Mouse (Mus musculus) adrenal gland, adult 8-10 months (tissue): ENCODE results near the gene Rnf212b. TPM values are rescaled to one million over a fixed set of nuclear protein-coding genes. Genes with fewer than 3 reads are reported as not detected.
A peak's percentile ranks its signal among the peaks of the same experiment; 100 is the strongest.

Source experiments
- DNase-seq: peaks from one replicate; pipeline ENCODE4 v3.0.0; 2022
- total RNA-seq, 4 experiments: library from RNA; stranded (reverse); gene quantifications; 2 replicates each; pipeline ENCODE4 v1.2.4; 2022

The Rnf212b gene
- total RNA-seq, 4 experiments from 2014 or later: 0.77 to 1.7 (median 1.2) TPM

DNA sequence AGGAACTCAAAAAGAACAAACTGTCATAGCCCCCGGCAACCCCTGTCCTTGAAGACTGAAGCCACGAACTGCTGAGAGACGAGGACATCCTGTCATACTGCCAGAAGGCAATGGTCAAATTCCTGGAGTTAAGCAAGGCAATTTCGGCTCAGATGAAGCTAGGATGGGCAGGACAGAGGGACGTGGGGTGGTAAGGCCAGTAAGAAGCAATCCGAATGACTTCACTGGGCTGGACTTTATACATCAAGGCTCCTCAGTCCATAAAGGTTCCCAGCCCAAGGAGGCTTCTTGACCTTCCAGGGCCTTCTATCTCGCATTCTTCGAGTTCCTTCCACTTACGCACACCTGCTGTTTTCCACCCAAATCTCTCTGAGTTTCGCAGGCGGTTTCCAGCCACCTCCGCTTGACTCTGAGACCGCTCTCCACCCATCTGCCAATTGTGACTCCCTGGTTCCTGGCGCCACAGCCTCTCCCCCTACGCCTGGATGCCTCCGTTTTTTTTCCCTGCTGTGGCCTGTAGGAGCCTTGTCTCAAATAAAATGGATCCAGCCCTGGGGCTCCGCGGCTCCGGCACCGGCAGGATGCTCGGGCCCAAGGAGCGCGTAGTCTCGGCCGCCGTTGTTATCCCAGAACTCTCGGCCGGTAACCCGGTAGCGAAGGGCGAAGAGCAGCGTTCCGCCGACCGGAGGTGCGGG is 62.0 kb downstream of the Rnf212b start:
- no peak for DNase-seq

DNA sequence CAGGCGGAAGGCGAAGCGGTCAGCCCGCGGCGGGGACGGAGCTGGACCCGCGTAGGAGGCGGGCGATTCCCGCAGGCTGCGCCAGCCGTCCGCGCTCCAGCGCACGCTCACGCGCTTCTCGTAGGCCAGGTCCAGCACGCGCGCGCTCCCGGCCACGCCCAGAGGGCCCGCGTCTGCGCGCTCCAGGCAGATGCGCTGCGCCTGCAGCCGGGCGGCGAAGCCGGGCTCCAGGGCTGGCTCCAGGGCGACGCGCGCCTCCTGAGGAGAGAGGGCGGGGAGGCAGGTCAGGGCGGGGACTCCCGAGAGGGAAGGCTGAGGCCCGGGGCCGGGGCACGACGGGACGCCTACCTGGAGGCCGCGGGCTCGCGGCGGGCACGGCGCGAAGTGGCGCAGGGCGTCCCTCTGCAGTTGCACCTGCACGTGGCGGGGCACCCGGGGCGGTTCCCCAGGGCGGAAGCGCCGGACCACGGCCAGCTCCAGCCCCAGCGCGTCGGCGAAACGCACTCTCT is 62.7 kb downstream of the Rnf212b start:
- peak; percentile 90 for DNase-seq

DNA sequence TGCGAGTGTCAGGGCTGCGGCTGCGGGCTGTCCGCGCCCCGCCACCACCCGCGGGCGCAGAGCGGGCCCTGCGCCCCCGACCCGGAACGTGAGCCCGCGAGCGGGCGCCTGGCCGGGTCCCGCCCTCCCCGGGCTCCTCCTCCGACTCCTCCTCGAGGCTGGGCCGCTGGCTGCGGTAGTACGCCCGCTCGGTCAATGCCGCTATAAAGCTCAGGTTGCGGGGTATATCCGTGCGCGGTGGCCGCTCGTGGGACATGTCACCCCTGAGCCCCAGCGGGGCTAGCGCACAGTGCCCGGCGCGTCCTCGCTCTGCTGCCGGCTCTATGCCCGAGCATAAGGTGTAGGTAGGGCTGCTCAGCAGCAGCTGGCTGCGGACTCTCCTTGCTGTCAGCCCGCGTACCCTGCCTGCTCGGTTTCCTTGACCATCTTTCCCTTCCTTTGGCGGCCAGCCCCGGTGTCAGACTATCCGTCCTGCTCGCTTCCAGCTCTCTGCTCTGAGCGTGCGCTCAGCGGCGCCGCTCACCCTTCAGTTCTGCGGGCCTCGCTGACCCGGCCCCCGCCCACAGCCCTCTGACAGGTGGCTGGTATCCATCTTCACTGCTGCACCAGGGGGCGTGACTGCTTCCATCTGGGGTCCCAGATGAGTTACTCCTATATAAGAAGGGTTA is 63.2 kb downstream of the Rnf212b start, which contains the start of gene Ppp1r3e:
Gene Ppp1r3e, minus strand, starts transcription at position 503 of the 668 bp plus-strand sequence.
- peak; percentile 64 for DNase-seq

DNA sequence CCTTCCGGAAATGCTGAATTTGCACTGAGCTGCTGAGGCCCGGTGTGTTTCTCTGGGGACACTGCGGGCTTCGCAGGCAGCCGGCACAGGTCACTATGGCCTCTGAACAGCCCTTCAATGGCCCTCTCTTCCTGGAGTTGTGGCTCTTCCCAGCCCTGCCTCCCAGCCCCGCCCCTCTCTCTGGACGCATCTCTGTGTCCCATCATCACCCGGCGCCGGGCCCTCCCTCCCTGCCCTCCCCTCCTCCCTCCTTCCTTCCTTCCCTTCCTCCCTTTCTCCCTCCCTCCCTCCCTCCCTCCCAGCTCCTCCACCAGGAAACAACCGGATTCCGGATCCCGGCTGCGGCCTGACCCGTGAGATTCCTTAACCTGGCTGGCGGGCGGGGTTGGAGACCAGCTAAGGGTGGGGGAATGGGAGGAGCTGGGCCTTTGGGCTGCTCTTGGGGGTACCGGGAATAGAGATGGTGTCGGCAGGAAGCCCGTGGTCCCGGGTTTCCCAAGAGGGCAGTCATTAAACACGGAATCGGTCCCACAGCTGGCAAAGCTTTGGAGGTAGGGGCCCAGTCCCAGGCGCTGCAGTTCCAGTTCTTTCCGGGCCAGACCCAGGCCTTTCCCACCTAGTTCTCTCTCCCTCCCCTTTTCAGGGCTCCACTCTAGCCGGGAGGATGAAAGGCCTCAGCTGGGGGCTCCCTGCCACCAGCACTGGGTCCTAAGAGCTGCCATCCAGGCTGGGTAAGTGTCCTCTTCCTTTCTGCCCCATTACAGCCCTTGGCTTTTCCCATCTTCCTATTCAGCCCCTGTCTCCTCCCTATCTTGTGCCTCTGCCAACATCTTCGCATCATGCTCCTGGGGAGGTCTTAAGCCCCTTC is 69.4 kb downstream of the Rnf212b start, which contains the start of the genes Bcl2l2 and Gm20521:
Gene Bcl2l2, plus strand, starts transcription at position 224 of the 868 bp plus-strand sequence.
Gene Gm20521, plus strand, starts transcription at position 288 of the 868 bp plus-strand sequence.
- DNase-seq: peak; percentile 76

DNA sequence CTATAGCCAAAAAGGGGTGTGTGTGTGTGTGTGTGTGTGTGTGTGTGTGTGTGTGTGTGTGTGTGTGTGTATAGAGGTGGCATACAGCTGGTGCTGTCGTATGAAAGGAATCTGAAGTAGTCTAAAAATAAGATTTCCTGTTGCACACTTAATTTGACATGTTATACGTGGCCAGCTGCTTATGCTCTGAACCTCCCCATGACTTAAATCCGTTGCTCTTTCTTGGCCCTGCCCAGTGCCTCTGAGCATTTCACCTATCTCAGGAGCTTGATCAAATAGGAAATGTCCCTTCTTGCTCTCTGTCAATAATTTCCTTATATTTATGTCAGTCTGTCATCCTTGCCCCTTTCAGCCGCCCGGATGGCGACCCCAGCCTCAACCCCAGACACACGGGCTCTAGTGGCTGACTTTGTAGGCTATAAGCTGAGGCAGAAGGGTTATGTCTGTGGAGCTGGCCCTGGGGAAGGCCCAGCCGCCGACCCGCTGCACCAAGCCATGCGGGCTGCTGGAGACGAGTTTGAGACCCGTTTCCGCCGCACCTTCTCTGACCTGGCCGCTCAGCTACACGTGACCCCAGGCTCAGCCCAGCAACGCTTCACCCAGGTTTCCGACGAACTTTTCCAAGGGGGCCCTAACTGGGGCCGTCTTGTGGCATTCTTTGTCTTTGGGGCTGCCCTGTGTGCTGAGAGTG is 70.2 kb downstream of the Rnf212b start:
- no peak for DNase-seq

DNA sequence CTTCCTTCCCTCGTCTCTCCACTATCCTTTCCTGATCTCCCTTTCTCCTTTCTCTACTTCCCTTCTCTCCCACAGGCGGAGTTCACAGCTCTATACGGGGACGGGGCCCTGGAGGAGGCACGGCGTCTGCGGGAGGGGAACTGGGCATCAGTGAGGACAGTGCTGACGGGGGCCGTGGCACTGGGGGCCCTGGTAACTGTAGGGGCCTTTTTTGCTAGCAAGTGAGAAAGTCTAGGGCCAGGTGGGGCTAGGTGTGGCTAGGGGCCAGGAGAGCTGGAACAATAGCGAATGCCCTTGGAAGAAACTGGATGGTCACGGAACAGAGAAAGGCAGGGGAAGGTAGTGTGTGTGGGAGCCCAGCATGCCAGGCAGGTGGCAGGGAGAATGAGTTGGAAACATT is 71.4 kb downstream of the Rnf212b start:
- no peak for DNase-seq

DNA sequence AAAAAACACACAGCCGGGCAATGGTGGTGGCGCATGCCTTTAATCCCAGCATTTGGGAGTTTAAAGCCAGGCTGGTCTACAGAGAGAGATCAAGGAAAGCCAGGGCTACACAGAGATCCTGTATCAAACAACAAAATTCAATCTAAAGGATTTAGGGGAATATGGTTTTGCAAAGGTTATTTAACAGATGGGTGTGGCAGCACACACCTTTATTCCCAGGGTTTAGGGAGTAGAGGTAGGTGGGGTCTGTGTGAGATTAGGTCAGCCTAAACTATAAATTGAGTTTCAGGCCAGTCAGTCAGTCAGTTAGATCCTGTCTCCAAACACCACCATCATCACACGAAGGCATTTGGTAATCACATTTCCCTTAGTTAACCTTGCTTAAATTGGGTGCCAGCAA is 78.3 kb downstream of the Rnf212b start, which contains the start of gene Pabpn1:
Gene Pabpn1, plus strand, starts transcription at position 301 of the 400 bp plus-strand sequence.
- DNase-seq: no peak

DNA sequence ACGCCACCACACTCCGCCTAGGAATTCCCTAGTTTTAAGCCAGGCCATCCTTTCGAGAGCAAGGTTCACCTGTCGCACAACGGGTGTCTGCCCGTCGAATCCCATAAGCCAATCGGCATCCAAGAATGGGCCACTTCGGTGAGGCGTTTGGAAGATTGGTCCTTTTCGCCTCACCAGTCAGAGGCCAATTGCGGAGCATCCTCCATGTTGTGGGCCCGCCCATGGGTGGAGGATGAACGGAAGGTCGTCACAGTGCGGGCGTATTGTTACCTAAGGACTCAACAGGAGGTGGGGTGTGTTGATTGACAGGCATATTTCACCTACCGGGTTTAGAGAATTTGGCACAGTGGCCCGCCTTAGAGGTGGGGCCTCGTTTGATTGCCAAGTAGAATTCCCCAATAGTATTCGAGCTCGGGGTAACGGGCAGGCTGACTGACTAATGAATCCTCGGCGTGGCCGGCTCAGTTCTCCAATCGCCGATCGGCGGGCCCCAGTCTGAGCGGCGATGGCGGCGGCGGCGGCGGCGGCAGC is 79.8 kb downstream of the Rnf212b start:
- DNase-seq: peak; percentile 99

DNA sequence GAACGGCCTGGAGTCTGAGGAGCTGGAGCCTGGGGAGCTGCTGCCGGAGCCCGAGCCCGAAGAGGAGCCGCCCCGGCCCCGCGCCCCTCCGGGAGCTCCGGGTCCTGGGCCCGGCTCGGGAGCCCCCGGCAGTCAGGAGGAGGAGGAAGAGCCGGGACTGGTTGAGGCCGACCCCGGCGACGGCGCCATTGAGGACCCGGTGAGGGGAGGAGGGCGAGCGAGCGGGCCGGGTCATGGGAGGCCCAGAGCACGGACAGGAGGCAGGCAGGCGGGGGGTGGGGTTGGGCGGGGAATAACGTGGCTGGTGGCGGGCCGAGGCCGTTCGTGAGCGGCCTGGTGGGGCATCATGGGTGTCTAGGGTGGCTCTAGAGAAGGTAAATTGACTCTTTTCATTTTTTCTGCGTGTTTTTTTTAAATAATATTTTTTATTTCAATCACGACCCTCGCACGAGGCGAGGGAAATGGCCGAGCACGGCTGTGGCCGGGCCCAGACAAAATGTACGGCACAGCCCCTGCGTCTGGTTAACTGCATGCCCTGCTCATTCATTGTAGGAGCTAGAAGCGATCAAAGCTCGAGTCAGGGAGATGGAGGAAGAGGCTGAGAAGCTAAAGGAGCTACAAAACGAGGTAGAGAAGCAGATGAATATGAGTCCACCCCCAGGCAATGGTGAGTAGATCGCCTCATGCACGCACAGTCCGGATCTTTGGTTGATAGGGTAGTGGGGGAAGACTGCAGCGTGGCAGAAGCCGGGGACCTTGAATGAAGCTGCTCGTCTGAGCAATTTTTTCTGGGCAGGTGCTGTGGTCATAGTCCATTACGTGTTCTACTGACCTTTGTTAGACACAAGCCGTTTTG is 80.6 kb downstream of the Rnf212b start:
- no peak for DNase-seq

DNA sequence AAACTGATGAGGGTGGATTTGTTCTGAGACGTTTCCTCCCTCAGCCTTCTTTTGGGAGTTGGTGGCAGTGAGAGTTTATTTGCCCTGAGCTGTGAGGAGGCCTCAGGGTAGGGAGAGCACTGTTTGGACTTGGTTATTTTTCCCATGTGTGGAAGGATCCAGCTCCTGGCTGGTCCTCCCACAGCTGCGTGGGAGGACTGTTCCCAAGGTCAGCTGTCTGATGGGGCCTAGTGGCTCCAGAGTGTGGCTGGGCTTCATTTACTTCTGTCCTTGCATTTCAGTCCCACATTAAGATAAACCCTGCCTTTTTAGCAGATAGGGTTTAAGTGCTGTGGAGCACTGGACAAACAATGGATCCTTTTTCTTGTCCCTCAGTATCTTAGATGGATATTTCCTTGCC is 83.5 kb downstream of the Rnf212b start:
- no peak for DNase-seq

DNA sequence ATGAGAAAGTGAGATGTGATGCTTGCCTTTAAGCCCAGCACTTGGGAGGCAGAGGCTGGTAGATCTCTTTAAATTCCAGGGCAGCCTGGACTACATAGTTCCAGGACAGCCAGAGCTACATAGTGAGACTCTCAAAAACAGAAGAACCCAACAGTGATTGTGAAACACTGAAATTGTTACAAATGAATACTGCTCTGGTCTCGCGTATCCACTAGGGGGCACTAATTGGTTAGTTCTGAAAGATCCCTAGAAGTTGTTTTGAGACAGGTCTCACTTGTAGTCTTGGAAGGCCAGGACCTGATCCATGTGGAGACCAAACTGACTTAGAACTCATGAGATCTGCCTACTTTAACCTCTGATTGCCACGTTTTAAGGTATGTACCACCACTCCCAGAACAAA is 86.4 kb downstream of the Rnf212b start:
- DNase-seq: no peak

DNA sequence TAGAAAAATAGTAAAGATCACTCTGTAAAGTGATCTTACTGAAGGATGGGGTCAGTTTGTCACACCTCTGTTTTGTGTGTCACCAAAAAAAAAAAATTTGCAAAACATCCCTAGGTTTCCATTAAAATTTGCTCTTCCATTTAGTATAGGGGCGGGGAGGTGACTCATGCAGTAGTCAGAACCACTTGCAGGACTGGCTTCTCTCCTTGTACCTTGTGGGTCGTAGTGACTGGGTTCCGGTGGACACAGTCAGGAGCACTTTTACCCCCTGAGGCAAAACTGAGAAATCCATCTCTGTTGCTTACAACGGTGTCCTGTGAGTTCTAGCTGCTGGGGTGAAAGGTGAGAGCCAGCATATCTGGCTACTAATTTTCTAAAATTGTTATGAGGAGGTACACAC is 89.7 kb downstream of the Rnf212b start:
- DNase-seq: no peak

Other genes starting within 250 kb of the Rnf212b start
- 10 to 100 TPM; 23.7 to 41.6 (median 32.6) TPM for gene Ajuba, start 236.6 kb upstream of the Rnf212b start, total RNA-seq
- 1 to 10 TPM; 3.6 to 6.2 (median 5.0) TPM for gene 4931414P19Rik, start 208.1 kb upstream of the Rnf212b start, total RNA-seq
- 100 to 1,000 TPM; 254 to 479 (median 341) TPM for gene Psmb5, start 196.1 kb upstream of the Rnf212b start, total RNA-seq
- not detected for gene Psmb11, start 192.7 kb upstream of the Rnf212b start, total RNA-seq
- gene Gm17606, start 173.2 kb upstream of the Rnf212b start, total RNA-seq: not detected
- 1 to 10 TPM in 2 of 4 experiments, under 1 TPM in 2; 0.46 to 2.0 (median 1.3) TPM for gene Cdh24, start 172.8 kb upstream of the Rnf212b start, total RNA-seq
- 10 to 100 TPM; 34.2 to 43.9 (median 39.6) TPM for gene 1700123O20Rik, start 127.9 kb upstream of the Rnf212b start, total RNA-seq
- 100 to 1,000 TPM; 140 to 305 (median 208) TPM for gene Acin1, start 127.2 kb upstream of the Rnf212b start, total RNA-seq
- gene Gm29776, start 115.3 kb upstream of the Rnf212b start, total RNA-seq: under 1 TPM in 2 of 4 experiments, not detected in 2; 0.19 to 0.59 TPM
- gene Cebpe, start 102.0 kb upstream of the Rnf212b start, total RNA-seq: not detected
- gene Slc7a8, start 32.2 kb upstream of the Rnf212b start, total RNA-seq: 10 to 100 TPM; 26.6 to 51.8 (median 40.3) TPM
- 10 to 100 TPM; 18.7 to 29.2 (median 21.7) TPM for gene Homez, start 56.8 kb downstream of the Rnf212b start, total RNA-seq
- gene Ppp1r3e, start 63.4 kb downstream of the Rnf212b start, total RNA-seq: 10 to 100 TPM; 18.5 to 26.6 (median 21.6) TPM
- 10 to 100 TPM; 62.9 to 88.0 (median 73.9) TPM for gene Bcl2l2, start 69.2 kb downstream of the Rnf212b start, total RNA-seq
- 1 to 10 TPM in 3 of 4 experiments, under 1 TPM in 1; 0.99 to 9.0 (median 4.4) TPM for gene Gm20521, start 69.3 kb downstream of the Rnf212b start, total RNA-seq
- 100 to 1,000 TPM; 157 to 316 (median 238) TPM for gene Pabpn1, start 78.4 kb downstream of the Rnf212b start, total RNA-seq
- gene Slc22a17, start 99.0 kb downstream of the Rnf212b start, total RNA-seq: 10 to 100 TPM; 44.9 to 81.7 (median 60.3) TPM
- gene Efs, start 112.0 kb downstream of the Rnf212b start, total RNA-seq: 1 to 10 TPM; 2.5 to 4.4 (median 3.2) TPM
- gene Il25, start 118.6 kb downstream of the Rnf212b start, total RNA-seq: not detected
- under 1 TPM; 0.42 to 0.67 (median 0.60) TPM for gene Cmtm5, start 122.1 kb downstream of the Rnf212b start, total RNA-seq
- not detected for gene Myh6, start 152.8 kb downstream of the Rnf212b start, total RNA-seq
- gene Gm17428, start 162.8 kb downstream of the Rnf212b start, total RNA-seq: not detected
- gene Myh7, start 180.5 kb downstream of the Rnf212b start, total RNA-seq: not detected
- 10 to 100 TPM; 35.3 to 44.0 (median 39.4) TPM for gene Ngdn, start 201.3 kb downstream of the Rnf212b start, total RNA-seq